Mouse (Mus musculus): Measurements from ENCODE around the gene Tmem123. TPM values are rescaled to one million over a fixed set of nuclear protein-coding genes. Genes with fewer than 3 reads are reported as not detected.

The Tmem123 gene
- 140 and 148 TPM in 2 replicates for total RNA-seq (2021)
- long read RNA-seq, experiment 1, transcript Tmem123-201 (5 exons, 2,907 nt) = major isoform, 216 of 244 reads
- long read RNA-seq, experiment 1, partial matches to known transcripts = 6 of 244 reads
- long read RNA-seq, experiment 1, other reads (novel, unspliced or antisense) = 20 of 244 reads
- long read RNA-seq, experiment 2, transcript Tmem123-201 (5 exons, 2,907 nt) = major isoform, 148 of 168 reads
- long read RNA-seq, experiment 2, partial matches to known transcripts = 13 of 168 reads
- long read RNA-seq, experiment 2, other reads (novel, unspliced or antisense) = 7 of 168 reads

DNA sequence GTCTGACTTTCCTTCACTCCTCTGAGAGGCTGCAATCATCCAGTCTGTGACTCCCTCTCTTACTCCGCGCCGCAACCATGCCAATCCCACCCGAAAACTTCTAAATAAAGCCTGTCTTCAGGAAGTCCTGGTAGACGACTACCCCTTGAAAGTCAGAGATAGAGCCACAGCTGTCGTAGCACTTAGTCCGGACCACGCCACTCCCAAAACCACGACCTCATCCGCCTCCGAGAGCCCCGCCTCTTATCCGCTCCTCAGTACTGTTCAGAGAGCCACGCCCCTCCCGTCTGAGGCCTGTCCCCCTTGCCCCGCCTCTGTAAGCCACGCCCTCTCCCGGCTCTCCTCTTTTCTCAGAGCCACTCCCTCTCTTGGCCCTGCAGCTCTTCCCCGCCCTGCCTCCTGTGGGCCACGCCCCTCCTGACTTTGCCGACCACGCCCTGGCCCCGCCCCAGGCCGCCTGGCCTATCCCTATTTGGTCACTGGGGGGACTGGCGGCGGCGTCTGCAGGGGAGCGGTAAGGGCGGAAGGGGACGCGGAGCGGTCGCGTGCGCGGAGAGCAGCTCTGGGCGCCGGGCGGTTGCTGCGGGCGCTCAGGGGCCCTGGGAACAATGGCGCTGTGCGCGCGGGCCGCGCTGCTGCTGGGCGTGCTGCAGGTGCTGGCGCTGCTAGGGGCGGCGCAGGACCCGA, at the start of gene Tmem123:
Gene Tmem123 (plus strand): TSS at position 428 of the 687 bp plus-strand sequence.
- peak; percentile 100 for DNase-seq

DNA sequence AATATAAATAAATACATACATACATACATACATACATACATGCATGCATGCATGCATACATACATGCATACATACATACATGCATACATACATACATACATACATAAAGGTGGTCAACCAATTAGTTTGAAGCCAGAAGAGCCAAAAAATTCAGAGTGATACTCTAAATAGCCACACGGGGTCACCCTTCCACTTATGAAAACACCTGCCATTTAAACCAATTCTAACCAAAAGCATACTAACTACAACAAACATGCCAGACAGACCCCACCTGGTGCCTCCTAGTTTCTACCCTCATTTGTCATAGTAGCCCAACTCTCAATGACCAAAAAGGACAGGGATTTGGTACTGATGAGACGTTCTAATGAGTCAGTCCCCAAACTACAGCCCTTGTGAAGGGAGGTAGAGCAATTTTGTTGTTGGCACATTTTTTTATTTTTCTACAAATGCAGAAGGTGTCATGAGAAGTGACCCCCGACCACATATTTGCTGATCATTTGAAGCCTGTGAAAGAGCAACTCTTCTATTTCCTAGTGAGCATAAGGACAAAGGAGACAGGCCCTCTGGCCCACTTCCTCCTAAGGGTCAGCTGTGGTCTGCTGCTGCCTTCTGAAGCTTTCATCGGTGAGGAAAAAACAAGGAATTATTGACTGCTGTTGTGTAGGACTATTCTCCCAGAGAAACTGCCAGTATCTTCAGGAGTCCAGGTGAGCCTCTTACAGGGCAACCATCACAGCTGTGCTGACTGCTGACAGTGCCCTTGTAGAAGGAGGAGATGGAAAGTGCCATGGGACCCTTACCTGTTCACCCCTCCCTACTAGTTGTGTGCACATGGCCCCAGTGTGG, 49.6 kb upstream of the Tmem123 start:
- peak; percentile 53 for DNase-seq

- no peak for DNase-seq
These were observed 49.0 kb upstream of the Tmem123 start for GRCm38 (mm10) chr9:7714908-7715175.

DNA sequence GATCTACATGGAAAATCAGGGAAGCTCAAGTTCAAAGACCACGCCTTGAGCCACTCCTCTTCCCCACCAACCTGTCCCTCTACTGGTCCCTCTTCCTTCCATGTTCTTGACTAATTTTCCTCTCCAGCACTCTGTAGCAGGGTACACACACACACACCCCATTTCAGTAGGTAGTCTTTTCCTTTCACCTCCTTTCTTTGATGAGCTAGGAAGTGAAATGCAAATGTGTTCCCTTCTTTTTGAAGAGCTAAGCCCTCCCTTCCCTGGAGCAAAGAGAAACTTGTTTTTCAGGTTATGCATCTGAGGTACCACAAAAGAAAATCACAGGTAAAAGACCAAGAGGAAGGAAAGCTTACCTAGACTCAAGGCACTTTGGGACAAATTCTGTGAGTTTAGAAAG, 42.3 kb upstream of the Tmem123 start:
- no peak for DNase-seq

DNA sequence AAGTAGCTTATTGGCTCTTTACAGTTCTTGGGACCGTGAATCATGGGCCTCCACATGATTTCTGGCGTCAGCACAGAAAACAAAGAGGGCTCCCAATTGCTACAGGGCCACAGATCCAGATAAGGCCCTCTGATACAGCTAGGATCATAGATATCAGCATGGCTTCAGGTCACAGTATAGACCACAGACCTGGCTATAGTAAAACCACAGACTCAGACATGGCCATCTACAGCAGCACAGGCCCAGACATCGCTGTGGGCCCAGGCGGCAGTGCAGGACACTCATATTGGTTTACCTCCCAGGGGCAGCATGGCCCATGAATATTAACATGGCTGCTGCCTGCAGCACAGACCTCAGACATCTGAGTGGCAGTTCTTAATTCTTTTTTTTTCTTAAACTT, 34.8 kb upstream of the Tmem123 start:
- DNase-seq = no peak

DNA sequence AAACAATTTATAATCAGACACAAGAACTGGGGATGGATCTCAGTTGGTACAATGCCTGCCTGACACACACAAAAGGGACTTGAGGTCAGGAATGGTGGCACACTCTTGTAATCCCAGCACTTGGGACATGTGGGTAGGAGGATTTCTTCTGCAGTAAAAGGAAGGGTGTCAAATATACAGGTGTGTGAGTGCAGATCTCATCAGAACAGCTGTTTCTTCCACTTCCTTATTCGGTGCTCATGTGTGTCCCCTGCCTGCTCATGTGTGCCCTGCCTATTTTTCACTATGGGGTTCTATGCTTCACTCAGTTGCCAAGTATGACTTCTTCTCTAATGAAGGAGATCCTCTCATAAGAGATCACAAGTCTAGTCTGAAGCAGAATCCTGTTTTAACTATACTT, 21.1 kb upstream of the Tmem123 start:
- no peak for DNase-seq

DNA sequence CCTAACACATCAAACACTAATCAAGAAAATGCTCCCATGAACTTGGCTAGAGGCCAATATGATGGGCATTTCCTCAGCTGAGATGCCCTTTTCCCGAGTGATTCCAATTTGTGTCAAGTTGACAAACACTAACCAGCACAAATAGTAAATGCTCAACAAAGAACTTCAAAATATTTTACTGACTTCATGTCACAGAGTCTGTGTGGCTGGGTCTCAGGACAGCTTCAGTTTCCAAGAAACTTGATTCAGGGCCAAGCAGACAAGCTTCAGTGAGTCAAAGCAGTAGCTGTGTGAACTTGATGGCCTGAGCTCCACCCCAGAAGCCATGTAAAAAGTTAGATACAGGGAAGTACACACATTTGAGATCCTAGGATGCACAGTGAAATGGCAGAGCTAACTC, 19.7 kb upstream of the Tmem123 start:
- DNase-seq = no peak

- no peak for DNase-seq
These were observed 15.0 kb upstream of the Tmem123 start for GRCm38 (mm10) chr9:7748881-7749280.

DNA sequence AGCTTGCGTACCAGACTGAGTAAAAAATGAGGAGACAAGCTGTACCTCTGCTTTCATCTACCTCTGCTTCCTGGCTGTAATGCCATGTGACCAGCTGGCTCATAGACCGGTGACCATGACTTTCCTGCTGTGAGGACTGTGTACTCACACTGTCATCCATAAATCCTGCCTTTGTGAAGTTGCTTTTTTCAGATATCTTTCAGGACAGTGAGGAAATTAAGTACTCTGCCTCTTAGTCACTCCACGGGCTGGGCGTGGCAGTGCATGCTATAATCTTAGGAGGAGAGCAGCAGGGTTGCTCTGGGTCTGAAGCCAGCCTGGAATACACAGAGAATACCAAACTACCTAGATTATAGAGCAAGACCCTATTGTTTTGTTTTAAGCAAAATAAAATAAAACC, 14.3 kb upstream of the Tmem123 start:
- DNase-seq = peak; percentile 76

GRCm38 (mm10) chr9:7755889-7756423, 7.9 kb upstream of the Tmem123 start:
- DNase-seq = no peak

GRCm38 (mm10) chr9:7761906-7762455, 1.9 kb upstream of the Tmem123 start:
- no peak for DNase-seq

DNA sequence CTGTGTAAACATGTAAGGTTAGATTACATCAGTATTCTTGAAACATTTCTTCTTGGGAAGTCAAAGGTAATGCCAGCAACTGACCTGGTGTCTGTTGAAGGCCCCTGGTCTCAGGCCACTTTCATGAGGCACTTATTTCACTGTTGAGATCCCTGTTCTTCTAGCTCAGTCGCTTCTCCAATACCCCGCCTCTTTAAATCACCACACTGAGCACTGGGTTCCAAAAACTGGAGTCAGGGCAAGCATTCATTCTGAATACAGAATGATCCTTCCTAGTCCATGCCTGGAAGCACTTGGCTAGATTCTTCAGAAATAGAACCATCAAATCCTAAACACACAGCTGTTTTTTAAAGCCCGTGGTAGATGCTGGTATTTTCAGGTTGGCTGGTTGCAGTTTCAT, 1.1 kb upstream of the Tmem123 start:
- no peak for DNase-seq

DNA sequence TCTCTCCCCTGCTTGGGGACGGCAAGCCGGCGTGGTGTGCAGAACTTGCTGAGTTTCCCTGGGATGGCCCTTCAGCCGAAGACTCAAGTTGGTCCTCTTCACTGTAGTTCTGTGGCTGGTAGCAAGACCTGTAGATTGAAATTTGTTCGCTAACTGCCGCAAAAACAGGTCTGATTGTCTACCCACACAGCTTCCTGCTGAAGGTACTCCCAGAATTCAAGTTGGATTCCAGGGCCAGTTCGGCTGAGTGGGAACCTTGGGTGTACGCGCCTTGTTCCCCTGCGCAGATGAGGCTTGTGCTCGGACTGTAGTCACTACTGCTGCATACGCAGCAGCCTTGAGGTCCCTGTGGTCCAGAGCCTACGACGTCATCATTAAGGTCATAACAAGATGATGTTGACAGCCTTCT, 626 bp downstream of the Tmem123 start:
- peak; percentile 73 for DNase-seq

DNA sequence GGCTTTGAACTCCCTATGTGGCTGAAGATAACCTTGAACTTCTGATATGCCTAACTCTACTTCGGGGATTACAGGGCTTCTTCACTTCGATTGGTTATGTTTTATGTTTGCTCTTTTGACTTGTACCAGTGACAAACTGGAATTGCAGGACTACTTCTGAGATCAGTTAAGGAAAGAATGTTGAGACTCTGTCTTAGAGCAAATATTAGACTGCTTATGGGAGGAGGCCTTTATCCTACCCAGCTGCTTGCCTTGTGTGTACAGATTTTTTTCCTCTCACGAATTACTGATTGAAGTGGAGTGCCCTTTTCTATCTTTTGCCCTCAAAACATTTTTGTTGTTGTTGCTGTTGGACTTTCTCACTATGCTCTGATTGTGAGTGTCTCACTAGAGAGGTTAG, 1.4 kb downstream of the Tmem123 start:
- no peak for DNase-seq

DNA sequence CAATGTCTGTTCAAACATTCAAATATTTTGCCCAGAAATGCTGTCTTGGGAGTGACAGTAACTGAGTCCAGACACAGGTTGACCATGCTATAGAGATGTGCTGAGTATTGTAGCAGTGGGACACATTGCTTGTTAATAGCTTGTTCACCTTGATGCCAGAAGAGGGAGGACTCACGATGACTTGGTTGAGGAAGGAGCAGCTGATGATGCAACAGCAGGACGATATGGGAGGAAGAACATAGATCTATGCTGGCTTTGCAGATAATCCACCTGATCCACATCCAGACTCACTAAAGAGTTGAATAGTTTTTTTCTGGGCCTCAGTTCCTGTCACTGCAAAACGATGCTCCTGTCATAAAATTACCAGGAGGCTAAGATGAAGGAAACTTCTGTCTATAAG, 2.7 kb downstream of the Tmem123 start:
- no peak for DNase-seq

DNA sequence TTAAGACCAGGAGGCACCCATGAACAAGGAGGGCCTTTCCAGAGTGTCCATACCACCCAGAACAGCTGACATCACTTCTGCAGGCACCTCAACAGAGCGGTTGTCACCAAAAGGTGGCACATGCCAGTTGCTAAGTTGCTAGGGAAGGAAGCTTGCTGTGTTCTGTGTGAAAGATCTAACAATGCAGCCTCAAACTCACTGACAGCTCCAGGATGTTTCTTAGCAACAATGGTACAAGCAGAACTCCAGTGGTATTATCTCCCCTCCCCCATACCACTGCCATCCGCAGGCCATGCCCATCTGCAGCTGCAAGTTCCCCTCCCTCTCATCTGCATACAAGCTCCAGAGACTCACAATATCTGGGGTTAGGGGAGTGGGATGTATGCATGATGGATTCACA, 3.7 kb downstream of the Tmem123 start:
- no peak for DNase-seq

DNA sequence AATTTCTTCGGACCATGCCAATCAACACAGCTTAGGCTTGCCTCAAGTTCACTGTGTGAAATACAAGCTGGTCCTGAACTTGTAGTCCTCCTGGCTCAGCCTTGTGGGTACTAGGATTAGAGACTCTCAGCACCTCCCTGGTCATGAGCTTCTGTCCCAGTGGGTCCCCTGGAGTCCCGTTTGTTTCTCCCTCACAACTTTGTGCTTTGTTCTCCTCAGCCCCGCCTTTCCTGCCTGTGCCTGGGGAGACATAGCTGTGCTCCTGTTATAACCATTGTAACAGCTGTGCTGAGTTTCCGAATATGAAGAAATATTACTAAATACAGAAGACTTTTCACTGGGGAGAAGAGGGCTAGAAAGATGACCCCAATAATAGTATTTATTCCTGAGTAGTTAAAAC, 5.2 kb downstream of the Tmem123 start:
- DNase-seq = no peak

GRCm38 (mm10) chr9:7769491-7769890, 5.7 kb downstream of the Tmem123 start:
- no peak for DNase-seq

- no peak for DNase-seq
These were observed 8.5 kb downstream of the Tmem123 start for GRCm38 (mm10) chr9:7772361-7772760.

DNA sequence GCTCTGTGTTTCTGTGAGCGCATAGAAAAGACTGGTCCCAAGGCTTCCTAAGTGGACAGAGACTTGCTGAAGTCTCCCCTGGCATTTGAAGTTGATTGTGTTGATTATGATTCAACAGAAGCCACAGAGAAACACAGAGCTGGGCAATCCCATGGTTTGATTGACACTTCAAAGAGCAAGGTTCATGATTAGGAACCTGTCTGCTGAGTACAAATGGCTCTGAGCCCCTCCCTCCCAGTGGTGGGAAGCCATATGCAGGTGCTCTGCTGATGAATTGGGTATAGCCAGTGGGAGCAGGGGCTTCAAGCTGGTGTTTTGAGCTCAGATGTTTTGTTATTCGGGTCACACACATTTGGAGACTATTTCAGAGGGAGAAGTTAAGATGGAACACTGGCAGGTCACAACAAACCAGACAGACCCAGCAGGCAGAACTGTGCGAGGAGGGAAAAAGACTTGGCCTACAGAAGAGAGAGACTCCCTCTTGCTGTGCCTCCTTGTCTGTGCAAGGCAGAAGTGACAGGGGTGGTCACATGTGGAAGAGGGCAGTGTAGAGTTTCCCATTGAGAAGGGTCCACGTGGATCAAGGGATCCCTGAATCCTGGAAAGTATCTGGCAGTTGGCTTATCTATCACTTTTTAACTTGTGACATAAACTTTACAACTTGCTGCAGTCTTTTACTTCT, 9.1 kb downstream of the Tmem123 start:
- DNase-seq = no peak

DNA sequence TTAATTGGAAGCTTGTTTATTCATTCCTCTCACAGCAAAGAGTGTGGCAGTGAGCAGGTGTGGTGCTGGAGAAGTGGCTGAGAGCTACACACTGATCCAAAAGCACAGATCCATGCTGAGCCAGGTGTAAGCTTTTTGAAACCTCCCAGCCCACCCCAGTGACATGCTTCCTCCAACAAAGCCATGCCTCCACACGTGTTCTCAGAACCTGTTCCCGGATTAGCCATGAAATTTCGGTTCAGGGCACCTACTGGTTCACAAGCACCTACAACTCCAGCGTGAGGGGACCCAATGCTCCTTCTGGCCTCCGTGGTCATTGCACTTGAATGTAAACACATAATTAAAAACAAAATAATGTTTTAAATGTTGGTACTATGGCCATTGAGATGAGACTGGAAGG, 9.8 kb downstream of the Tmem123 start:
- no peak for DNase-seq

- DNase-seq = no peak
These were observed 10.7 kb downstream of the Tmem123 start for GRCm38 (mm10) chr9:7774538-7774937.
